Mouse (Mus musculus): ENCODE data around the gene Slc41a3.

DNA sequence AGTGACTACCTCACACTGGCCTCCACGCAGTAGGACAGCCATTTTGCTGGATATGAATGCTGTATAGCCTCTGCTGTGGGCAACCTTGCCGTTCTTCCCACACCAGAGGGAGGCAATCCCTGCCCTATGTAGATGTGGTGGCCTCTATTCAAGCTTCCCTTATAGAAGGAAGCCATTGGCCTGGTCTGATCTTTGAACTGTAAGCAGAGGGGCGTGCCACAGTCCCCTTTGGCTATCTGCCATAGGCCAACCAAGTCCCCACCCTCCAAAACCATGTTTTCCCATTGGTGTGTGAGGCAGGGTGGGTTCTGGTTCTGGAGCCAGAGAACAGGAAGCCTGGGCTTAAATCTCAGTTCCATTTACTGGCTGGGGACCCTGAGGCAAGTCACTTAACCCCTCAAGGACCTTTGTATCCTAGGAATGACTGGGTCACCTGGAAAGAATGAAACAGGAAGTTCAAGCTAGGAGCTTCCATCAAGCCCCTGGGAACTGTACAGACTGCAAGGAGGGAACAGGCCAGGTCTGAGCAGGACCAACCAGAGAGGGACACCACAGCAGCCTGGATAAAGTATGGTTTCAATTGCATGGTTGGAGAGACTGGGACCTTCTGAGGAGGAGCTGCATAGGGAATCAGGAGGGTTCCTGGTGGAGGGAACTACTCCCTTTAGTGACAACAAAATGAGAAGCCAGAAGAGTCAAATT is 79.5 kb downstream of the Slc41a3 start:
- TF ChIP-seq POLR2A (IDR thresholded peaks at IDR 0.05; ENCODE audit: low read depth, low read length) (no peak), CTCF (IDR thresholded peaks at IDR 0.05; ENCODE audit: borderline replicate concordance, insufficient read depth, low read length) (no peak)

Measured in embryonic fibroblast, embryonic 13.5 days (primary cell).